Mouse (Mus musculus): Measurements from ENCODE around the gene Rrm2.

Gene Rrm2

DNA sequence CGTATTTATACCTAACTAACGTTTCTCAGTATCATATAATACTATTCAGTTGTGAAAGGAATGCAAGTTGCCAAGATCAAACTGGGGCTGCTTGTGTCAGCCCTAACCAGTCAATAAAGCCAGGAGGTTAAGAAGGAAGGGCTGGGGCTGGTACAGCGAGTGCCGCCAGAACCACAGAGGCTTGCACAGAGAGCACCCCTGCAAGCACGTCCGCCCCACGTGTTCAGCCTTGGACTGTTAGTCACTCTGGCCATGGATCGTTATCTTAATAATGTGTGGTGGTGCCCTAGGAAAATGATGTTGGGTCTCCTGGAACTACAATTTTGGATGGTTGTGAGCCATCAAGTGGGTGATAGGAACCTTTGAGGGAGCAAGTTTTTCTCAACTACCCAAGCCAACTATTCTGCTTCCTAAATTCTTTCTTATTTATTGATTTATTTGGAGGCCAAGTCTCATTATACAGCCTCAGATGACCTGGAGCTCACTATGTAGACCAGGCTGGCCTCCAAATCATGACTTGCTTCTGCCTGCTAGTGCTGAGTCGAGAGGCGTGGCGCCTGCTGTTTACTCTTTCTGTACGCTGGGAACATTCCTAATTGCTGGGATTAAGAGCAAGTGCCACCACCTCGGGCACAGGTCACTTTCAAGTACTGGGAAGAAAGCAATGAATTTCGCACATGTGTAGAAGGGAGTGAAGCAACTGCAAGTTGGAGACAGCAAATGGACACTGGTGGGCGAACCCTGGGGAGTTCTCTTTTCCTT lies 2.4 kb upstream of the Rrm2 start:
- DNase-seq (ENCODE audit: low read depth, low spot score), result no peak

DNA sequence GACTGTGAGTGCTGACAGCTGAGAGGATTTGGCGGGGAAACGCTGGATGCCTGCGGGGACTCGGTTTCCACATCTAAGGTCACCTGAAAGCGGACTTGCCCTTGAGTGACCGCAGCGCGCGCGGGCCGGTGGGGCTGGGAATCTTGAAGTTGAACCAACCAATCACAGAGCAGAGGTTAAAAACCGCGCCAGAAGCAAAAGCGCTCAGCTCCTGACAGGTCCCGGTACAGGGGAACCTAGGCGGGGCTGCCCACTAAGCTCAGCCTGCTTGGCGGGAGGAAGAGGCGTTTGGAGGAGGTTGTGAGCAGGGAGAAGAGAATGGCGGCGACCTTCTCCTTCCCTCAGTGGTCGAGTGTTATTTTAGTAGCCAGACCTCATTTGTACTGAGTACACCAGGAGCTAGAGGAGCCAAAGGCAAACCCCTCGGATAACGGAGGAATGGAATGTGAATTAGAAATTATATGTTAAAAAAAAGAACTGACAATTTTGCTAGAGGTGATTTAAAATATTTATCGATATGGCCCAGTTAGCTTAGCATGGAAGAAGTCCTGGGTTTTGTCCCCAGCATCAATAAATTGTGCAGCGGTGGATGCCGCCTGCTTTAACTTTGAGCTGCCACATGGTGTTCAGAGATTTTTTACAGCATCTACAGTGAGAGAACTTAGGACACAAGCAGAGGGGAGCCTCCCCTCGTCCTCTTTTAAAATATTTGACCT lies 1.1 kb upstream of the Rrm2 start:
- peak; percentile 86 for DNase-seq (ENCODE audit: low read depth, low spot score)

DNA sequence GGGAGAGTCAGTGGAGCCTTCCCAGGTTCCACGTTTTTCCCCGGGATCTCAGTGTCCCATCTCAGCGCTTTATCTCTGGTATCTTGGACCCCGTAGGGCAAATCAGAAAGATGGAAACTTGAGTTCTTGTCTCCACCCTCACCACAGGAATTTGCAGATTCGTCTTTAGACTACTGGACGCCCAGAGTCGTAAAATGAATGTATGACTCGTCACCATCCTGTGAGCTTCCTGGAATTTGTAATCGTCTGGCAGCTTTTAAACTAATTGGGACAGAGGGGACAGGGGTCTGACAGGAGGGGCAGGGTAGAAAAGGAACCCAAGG lies 600 bp upstream of the Rrm2 start:
- DNase-seq (ENCODE audit: low read depth, low spot score), result no peak

GRCm38 (mm10) chr12:24708824-24709218 lies 780 bp downstream of the Rrm2 start:
- DNase-seq (ENCODE audit: low read depth, low spot score), result no peak

DNA sequence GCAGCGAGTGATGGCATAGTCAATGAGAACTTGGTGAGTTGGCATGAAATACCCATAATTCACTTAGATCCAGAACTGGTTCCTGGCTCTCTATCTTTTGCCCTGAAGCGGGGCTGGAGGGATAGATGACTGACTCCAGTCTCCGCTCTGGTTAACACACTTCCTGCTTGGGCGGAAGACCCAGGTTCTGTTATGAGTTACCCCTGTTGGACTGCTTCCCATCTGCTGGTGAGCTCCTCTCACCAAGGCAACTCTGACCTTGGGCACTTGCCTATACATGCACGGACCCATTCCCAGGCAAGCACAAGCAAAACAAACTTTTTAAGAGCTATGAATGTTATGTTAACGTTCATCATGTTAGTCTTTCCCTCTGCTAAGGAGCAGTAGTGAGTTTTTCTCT lies 1.4 kb downstream of the Rrm2 start:
- no peak for DNase-seq (ENCODE audit: low read depth, low spot score)

- peak; percentile 72 for DNase-seq (ENCODE audit: low read depth, low spot score)
Measured at GRCm38 (mm10) chr12:24709831-24710508, 1.9 kb downstream of the Rrm2 start.

DNA sequence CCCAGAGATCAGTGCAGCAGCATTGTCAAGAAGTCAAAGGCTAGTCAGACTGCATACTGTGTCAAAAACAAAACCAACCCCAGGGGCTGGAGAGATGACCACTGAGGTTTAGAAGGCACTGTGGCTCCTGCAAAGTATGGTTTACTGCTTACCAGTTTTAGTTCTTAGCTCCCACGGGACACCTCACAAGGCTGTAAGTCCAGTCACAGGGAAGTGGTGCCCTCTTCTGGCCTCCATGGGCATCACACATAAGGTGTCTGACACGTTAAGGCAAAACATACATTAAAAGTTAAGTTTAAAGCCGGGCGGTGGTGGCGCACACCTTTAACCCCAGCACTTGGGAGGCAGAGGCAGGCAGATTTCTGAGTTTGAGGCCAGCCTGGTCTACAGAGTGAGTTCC lies 2.6 kb downstream of the Rrm2 start:
- DNase-seq (ENCODE audit: low read depth, low spot score), result peak; percentile 57

GRCm38 (mm10) chr12:24712396-24712795 lies 4.4 kb downstream of the Rrm2 start:
- DNase-seq (ENCODE audit: low read depth, low spot score), result no peak

DNA sequence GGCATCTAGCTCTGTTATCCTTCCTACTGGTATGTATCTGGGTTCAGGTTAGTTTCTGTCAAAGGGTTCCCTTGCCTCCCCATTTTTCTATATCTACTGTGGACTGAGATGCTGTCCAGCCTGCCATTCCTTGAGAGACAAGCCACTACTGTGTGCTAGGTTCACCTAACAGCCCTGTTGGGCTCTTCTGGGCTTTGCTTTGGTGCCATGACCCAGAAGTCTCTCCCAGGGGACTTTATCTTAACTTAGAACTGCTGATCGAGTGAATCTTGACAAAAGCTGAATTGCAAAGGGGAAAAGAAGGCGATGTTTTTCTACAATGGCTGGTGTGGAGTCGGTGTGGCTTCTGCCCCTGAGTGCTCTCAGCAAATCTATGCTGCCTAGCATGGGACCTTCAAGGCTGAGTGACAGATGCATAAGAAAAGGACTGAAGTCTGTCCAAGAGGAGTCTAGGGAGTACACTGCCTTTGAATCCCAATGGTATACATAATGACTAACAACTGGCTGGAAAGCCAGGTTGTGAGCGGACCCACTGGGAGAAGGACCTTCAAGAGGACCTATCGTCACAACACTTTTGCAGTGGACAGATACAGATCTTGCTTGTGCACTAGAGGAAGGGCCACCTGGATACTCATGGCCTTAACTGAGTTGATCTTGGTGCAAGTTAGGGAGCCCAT lies 6.7 kb downstream of the Rrm2 start:
- DNase-seq (ENCODE audit: low read depth, low spot score), result no peak

- DNase-seq (ENCODE audit: low read depth, low spot score), result no peak
Measured at GRCm38 (mm10) chr12:24715268-24715896, 7.3 kb downstream of the Rrm2 start.

DNA sequence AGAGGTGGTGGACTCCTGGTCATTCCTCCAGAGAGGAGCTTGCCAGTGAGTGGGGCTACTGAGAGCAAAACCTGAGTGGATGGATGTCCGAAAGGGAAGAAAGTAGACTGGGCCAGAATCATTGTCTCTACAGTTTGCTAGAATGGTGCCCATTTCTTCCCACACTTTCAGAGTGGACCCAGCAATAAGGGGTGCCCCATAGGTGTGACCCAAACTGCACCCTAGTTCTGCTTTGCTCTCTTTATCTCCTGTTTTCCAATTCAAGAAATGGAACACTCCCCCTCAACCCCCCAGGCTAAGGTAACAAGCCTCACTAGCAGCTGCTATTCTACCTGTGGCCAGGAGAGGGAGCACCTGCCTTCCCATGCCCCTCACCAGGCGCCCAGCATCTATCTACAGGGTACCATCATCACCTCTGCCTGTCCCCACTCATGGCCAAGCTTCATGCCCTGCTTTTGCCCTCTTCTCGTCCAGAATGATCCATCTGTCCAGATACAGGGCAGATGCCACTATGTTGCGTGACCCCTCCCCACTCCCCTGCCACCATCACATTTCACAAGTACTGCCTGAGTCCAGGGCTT lies 8.8 kb downstream of the Rrm2 start:
- no peak for DNase-seq (ENCODE audit: low read depth, low spot score)

DNA sequence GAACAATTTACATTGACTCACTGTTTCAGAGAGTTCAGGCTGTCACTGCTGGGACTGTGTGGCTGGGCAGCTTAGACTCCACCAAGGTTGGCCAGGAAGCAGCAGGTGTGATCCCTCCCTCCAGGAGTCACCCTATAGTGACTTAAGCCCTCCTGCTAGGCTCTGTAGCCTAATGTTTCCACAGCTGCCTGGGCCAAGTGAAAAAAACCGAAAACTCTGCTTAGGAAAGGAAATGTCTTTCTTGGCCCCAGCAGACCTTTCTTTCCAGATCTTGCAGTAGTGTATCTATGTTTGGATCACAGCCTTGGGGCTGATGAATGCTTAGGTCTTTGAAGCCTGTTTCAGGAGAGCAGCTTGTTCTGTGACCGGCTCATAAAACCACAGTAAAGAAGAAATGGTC lies 15.4 kb downstream of the Rrm2 start:
- DNase-seq (ENCODE audit: low read depth, low spot score), result no peak

DNA sequence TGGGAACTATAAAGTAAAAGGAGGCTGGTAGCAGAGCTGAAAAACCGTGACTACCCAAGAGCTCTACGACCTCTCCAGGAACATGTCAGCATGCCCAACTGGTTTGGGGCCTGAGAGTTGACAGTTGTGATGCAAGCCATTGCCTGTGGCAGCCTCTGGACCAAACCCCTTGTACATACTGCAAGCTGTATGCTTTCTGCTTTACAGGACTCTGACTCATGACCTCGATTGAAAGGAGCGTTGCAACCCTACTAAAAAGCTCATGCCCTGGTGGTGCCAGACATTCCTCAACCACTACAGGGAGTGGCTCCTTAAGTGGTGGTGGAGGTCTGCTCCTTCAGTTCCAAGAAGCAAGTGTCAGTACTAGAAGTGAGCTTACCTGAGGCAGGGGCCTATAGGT lies 15.8 kb downstream of the Rrm2 start:
- DNase-seq (ENCODE audit: low read depth, low spot score), result no peak

DNA sequence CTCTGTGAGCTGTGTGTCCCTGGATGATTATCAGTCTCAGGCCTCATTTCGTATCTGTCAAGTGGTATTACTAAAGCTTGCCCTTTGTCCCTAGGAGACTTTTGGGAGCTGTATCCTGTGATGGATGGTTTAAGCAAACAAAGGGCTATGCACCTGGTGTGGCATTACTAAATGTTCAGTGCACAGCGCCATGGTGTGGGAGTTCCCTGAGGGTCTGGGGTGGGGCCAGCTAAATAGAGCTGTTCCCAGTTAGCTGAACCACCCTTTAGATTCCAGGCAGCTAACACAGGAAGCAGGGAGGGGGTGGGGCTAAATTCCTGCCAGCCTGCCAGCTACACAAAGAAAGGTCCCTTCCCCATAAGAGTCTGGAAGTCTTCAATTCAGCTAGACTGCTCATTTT lies 16.3 kb downstream of the Rrm2 start:
- no peak for DNase-seq (ENCODE audit: low read depth, low spot score)

DNA sequence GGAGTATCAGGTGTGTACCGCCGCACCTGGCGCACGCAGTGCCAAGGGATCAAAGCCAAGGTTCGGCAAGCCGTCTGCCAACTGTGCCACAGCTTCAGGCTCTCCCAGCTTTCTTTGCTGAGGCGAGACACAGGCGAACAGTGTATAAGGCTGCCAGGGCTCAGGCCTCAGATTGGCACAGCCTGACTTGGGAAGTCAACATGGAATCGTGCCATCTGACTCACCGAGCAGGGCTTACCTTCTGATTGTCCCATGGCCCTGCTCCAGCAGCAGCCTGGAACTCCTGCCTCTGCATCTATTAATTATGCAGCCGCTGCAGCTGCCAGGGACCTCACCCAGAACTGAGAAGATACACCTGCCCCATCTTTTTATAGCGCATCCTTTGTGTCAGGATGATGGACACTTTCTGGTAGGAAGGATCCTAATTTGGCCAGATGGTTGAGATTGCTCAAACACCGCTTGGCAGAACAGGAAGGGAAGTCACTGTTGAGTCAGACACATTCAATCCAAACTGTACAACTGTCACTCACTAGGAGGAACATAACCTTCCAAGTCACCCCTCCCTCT lies 26.9 kb downstream of the Rrm2 start:
- no peak for DNase-seq (ENCODE audit: low read depth, low spot score)

DNA sequence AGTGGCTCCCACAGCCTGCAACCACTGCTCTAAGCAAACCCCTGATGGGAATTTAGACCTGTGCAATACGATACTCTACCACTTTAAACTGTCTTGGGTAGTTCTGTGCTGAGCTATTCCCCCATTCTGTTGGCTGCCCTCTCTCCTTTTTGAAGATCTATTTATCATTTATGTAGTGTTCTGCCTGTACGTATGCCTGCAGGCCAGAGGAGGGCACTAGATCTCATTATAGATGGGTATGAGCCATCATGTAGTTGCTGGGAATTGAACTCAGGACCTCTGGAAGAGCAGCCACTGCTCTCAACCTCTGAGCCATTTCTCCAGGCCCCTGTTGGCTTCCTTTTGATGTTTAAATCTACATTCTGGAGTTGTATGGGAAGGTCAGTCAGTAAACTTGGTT lies 28.9 kb downstream of the Rrm2 start:
- DNase-seq (ENCODE audit: low read depth, low spot score), result no peak

GRCm38 (mm10) chr12:24739963-24740362 lies 31.9 kb downstream of the Rrm2 start:
- DNase-seq (ENCODE audit: low read depth, low spot score), result no peak

DNA sequence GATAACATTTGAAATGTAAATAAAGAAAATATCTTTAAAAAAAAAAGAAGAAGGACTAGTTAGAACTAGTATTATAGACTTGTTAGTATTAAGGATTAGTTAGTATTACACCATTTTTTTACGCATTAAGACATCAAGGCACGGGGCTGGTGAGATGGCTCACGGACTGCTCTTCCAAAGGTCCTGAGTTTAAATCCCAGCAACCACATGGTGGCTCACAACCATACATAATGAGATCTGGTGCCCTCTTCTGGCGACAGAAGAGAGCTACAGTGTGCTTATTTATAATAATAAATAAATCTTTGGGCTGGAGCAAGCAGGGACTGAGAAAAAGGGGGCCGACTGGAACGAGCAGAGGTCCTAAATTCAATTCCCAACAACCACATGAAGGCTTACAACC lies 33.5 kb downstream of the Rrm2 start:
- peak; percentile 32 for DNase-seq (ENCODE audit: low read depth, low spot score)

GRCm38 (mm10) chr12:24744309-24744708 lies 36.3 kb downstream of the Rrm2 start:
- DNase-seq (ENCODE audit: low read depth, low spot score), result no peak

DNA sequence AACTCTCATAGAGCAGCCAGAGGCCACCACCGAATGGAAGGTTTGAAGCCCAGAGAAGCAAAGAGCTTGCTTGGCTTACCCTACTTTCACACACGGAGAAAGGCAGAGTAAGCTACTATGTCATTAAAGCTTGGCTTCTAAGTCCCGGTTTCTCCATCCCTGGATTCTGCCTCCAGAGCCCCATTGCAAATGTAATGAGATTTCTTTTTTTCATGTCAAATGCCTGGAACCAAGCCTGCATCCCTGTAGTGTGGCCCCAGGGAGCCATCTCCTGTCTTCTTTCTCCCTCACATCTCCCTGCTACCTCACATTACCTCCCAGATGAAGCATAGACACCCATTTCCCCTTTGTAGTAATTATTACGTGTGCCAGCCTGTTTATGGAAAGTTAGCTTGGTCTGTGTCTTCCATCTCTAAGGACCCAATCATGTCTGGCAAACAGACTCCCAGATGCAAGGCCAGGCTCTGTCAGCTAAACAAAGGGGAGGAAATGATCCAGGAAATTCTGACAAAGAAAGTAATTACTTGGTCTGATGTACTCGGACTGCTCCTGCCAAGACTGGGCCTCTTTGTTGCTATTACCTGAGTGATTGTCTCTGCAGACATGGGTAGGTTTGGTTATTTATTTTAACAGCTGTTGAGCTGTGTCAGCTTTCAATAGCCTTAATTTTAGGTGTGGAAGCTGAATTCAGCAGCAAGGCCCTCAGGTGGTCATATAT lies 38.7 kb downstream of the Rrm2 start:
- no peak for DNase-seq (ENCODE audit: low read depth, low spot score)

DNA sequence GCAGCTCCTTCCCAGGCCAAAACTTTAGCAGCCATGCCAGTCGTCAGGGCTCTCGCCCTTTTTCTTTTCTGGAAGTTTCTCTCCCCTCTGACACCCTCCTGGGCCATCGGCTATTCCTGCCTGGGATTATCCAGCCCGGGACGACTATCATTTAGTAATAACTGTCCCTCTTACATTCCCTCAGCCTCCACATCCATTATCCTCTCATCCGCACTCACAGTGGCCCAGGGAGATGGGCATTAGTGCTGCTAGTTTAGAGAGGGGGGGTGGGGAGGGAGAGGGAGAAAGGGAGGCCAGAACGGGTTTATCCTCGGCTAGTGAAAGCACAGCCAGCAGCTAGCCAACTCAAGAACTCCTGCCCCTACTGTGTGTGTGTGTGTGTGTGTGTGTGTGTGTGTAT lies 39.3 kb downstream of the Rrm2 start:
- DNase-seq (ENCODE audit: low read depth, low spot score), result no peak
